Mouse (Mus musculus): ENCODE measurements at regions not wholly inside any gene's neighbourhood (a gene's known extent, or its start where the extent isn't known, plus 50 kb on each side); places are given as distances from the start of the nearest gene placed in this dataset.

DNA sequence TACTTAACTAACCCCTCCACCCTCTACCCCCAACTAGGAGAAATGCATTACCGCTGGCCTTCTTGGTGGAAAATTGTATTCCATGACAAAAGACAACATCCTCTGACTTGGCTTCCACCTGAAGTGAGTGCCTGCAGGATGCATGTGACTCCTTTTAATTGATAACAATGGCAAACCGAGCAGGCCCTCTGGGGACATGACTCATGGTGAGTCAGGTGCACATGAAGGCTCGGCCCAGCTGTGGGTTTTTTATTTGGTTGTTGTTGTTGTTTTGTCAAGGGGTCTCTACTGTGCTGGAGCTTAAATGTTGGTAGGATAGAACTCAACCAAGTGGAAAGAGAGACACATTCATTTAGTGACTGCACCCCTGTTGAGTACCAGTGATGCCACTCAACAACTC, 109.2 kb upstream of the Cxcr4 start:
- H3K27me3 ChIP-seq (replicated peaks) = no peaks in the 10 kb centered on the region
- no peak overlapping the region for H3K27ac ChIP-seq
- no peaks in the 10 kb centered on the region for H3K36me3 ChIP-seq
- H3K9ac ChIP-seq = no peak overlapping the region
- ATAC-seq = no peak
- H3K4me2 ChIP-seq = no peak overlapping the region
- H3K4me1 ChIP-seq = no peaks in the 10 kb centered on the region
- H3K9me3 ChIP-seq (replicated peaks) = no peaks in the 10 kb centered on the region
- WGBS (ENCODE audit: insufficient replicate concordance) = 59% methylated on average over 3 of the region's 3 CpGs
- H3K4me3 ChIP-seq = no peak overlapping the region

GRCm38 (mm10) chr1:128697962-128698361, 105.9 kb upstream of the Cxcr4 start:
- Histone ChIP-seq H3K27me3 (replicated peaks) (no peaks in the 10 kb centered on the region), H3K9me3 (replicated peaks) (no peaks in the 10 kb centered on the region), H3K4me2 (no peak overlapping the region), H3K4me1 (no peaks in the 10 kb centered on the region), H3K4me3 (no peak overlapping the region), H3K27ac (no peak overlapping the region), H3K9ac (no peak overlapping the region), H3K36me3 (no peaks in the 10 kb centered on the region)
- no peak for ATAC-seq
- 45% methylated on average over 4 of the region's 4 CpGs for WGBS (ENCODE audit: insufficient replicate concordance)

- H3K9ac ChIP-seq = no peak overlapping the region
- H3K4me3 ChIP-seq = no peak overlapping the region
- no peak overlapping the region for H3K4me2 ChIP-seq
- H3K36me3 ChIP-seq = no peaks in the 10 kb centered on the region
- H3K27me3 ChIP-seq (replicated peaks) = no peaks in the 10 kb centered on the region
- no peaks in the 10 kb centered on the region for H3K9me3 ChIP-seq (replicated peaks)
- 48% methylated on average over 2 of the region's 2 CpGs for WGBS (ENCODE audit: insufficient replicate concordance)
- ATAC-seq = no peak
- H3K4me1 ChIP-seq = no peaks in the 10 kb centered on the region
- H3K27ac ChIP-seq = no peak overlapping the region
These were observed 103.8 kb upstream of the Cxcr4 start for GRCm38 (mm10) chr1:128695936-128696335.

GRCm38 (mm10) chr1:128692799-128693198, 100.7 kb upstream of the Cxcr4 start:
- Histone ChIP-seq H3K4me2 (no peak overlapping the region), H3K27ac (no peak overlapping the region), H3K4me3 (no peak overlapping the region), H3K9me3 (replicated peaks) (no peaks in the 10 kb centered on the region), H3K4me1 (no peaks in the 10 kb centered on the region), H3K9ac (no peak overlapping the region), H3K27me3 (replicated peaks) (no peaks in the 10 kb centered on the region), H3K36me3 (no peaks in the 10 kb centered on the region)
- no peak for ATAC-seq

- WGBS (ENCODE audit: insufficient replicate concordance) = 61% methylated on average over 8 of the region's 8 CpGs
- Histone ChIP-seq H3K36me3 (no peaks in the 10 kb centered on the region), H3K4me1 (no peaks in the 10 kb centered on the region), H3K4me2 (no peak overlapping the region), H3K27me3 (replicated peaks) (no peaks in the 10 kb centered on the region), H3K4me3 (no peak overlapping the region), H3K9me3 (replicated peaks) (no peaks in the 10 kb centered on the region), H3K27ac (no peak overlapping the region), H3K9ac (no peak overlapping the region)
- ATAC-seq = no peak
These were observed 100.2 kb upstream of the Cxcr4 start for GRCm38 (mm10) chr1:128692313-128692712.

- 57% methylated on average over 9 of the region's 9 CpGs for WGBS (ENCODE audit: insufficient replicate concordance)
- ATAC-seq = no peak
- Histone ChIP-seq H3K27ac (no peak overlapping the region), H3K4me2 (no peak overlapping the region), H3K27me3 (replicated peaks) (no peaks in the 10 kb centered on the region), H3K4me1 (no peaks in the 10 kb centered on the region), H3K4me3 (no peak overlapping the region), H3K9ac (no peak overlapping the region), H3K36me3 (no peaks in the 10 kb centered on the region), H3K9me3 (replicated peaks) (no peaks in the 10 kb centered on the region)
These were observed 95.3 kb upstream of the Cxcr4 start for GRCm38 (mm10) chr1:128687236-128687927.

GRCm38 (mm10) chr1:128685467-128686137, 93.5 kb upstream of the Cxcr4 start:
- Histone ChIP-seq H3K27ac (no peak overlapping the region), H3K4me3 (no peak overlapping the region), H3K27me3 (replicated peaks) (no peaks in the 10 kb centered on the region), H3K36me3 (no peaks in the 10 kb centered on the region), H3K4me2 (no peak overlapping the region), H3K9me3 (replicated peaks) (no peaks in the 10 kb centered on the region), H3K4me1 (no peaks in the 10 kb centered on the region), H3K9ac (no peak overlapping the region)
- ATAC-seq = no peak
- WGBS (ENCODE audit: insufficient replicate concordance) = 66% methylated on average over 8 of the region's 8 CpGs

- Histone ChIP-seq H3K9me3 (replicated peaks) (no peaks in the 10 kb centered on the region), H3K4me1 (no peaks in the 10 kb centered on the region), H3K4me2 (no peak overlapping the region), H3K27ac (no peak overlapping the region), H3K4me3 (no peak overlapping the region), H3K27me3 (replicated peaks) (peaks cover 2% of the 10 kb centered on the region; the same call in 1 of the 2 replicates), H3K36me3 (no peaks in the 10 kb centered on the region), H3K9ac (no peak overlapping the region)
- ATAC-seq = no peak
- 70% methylated on average over 8 of the region's 8 CpGs for WGBS (ENCODE audit: insufficient replicate concordance)
These were observed 90.8 kb upstream of the Cxcr4 start for GRCm38 (mm10) chr1:128682942-128683341.

DNA sequence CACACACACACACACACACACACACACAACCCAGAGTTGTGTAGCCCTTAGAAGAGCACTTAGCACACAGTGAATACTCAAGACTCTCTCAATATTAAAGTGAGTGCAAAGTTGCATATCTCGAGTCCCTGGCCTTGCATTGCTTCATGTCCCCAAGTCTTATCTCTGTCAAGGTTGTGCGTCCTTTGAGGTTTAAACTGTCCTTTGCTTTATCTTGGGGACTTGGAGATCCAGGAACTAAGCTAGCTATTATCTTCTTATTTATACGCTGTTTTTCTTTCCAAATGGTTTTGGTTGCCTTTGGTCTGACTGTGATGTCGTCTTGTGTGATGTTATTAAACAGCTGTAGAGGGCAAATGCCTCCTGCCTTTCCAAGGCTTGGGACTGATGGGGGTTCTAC, 89.2 kb upstream of the Cxcr4 start:
- H3K27ac ChIP-seq = no peak overlapping the region
- ATAC-seq = no peak
- no peaks in the 10 kb centered on the region for H3K9me3 ChIP-seq (replicated peaks)
- 26% methylated on average over 4 of the region's 4 CpGs for WGBS (ENCODE audit: insufficient replicate concordance)
- no peak overlapping the region for H3K4me3 ChIP-seq
- no peak overlapping the region for H3K9ac ChIP-seq
- H3K36me3 ChIP-seq = no peaks in the 10 kb centered on the region
- H3K4me1 ChIP-seq = no peaks in the 10 kb centered on the region
- H3K27me3 ChIP-seq (replicated peaks) = peaks cover 2% of the 10 kb centered on the region; the same call in 1 of the 2 replicates
- H3K4me2 ChIP-seq = no peak overlapping the region

DNA sequence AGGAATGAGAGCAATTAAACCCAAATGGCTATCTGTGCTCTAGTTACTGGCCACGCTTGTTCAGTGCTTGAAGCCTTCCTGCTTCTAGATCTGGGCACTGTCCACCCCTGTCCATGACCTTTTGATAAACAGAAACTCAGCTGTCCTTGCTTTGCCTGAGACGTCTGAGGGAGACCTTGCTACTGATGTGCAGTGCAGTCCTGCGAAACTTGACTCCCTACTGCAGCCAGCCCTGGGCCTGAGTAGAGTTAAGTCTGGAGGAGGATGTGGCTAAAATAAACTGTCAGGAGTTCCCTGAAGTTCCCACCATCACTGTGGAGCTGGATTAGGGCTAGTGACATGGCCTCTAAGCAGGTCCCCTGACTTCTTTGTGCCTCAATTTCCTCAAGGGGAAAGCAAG, 88.4 kb upstream of the Cxcr4 start:
- 35% methylated on average over 3 of the region's 3 CpGs for WGBS (ENCODE audit: insufficient replicate concordance)
- no peak overlapping the region for H3K4me3 ChIP-seq
- no peaks in the 10 kb centered on the region for H3K36me3 ChIP-seq
- H3K4me2 ChIP-seq = no peak overlapping the region
- no peak for ATAC-seq
- no peaks in the 10 kb centered on the region for H3K9me3 ChIP-seq (replicated peaks)
- no peak overlapping the region for H3K9ac ChIP-seq
- no peaks in the 10 kb centered on the region for H3K4me1 ChIP-seq
- H3K27ac ChIP-seq = no peak overlapping the region
- H3K27me3 ChIP-seq (replicated peaks) = peaks cover 2% of the 10 kb centered on the region; the same call in 1 of the 2 replicates

DNA sequence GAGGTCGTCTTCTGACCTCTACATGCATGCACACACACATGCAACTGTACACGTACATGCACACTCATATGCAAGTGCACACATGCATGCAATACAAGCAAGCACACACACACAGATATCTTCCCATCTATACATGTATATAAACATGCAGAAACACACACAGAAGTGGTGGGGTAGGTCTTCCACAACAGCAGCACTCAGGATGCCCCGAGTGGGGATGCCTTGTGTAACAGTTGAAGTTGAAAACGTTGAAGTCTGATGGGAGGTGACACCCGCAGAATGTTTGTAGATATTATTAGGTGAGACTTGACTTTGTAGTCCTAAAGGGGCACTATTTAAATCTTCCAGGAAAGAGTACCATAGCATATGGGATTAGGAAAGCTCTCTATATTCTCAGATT, 87.9 kb upstream of the Cxcr4 start:
- Histone ChIP-seq H3K36me3 (no peaks in the 10 kb centered on the region), H3K4me1 (no peaks in the 10 kb centered on the region), H3K27me3 (replicated peaks) (peaks cover 2% of the 10 kb centered on the region; the same call in 1 of the 2 replicates), H3K4me2 (no peak overlapping the region), H3K27ac (no peak overlapping the region), H3K4me3 (no peak overlapping the region), H3K9me3 (replicated peaks) (no peaks in the 10 kb centered on the region), H3K9ac (no peak overlapping the region)
- 62% methylated on average over 5 of the region's 5 CpGs for WGBS (ENCODE audit: insufficient replicate concordance)
- ATAC-seq = no peak

DNA sequence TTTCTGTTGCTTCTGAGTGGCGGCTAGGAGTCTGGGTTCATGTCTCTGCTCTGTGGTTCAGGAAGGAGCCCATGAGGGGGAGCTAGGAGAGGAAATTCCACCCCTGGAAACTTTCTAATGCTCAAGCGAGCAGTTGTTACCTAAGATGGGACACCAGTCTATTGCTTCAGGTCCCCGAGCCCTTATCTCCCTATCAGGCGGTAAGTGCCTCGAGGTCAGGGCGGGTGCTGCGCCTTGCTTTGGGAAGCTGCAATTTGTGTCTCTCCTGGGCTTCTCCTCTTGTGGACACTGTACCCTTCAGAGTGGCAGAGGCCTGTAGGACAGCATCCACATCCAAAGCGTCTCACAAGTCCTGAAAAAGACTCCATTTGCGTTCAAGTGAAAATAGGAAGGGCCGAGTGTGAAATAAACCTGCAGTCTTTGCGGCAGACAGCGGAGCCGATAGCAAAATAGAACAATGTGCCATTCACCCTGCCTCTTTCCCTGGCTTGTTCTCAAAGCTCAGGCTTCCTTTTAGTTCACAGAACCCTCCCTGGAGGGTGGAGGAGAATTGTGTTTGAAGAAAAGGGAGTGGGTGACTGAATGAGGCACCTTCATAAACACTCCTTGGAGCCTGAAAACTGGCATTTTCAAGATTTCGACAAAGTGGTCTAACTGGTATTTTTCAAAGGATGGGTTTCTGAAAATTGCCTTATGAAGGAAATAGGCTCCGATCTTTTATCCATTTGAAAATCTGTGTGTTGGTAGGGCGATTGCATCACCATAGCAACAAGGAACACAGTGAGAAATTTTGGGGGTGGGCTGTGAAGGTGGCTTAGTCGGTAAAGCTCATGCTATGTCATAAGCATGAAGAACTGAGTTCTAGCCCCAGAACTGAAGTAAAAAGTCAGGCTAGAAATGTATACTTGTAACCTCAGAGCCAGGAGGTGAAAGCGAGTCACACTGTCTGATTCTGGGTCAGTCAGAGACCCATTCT, 87.2 kb upstream of the Cxcr4 start:
- Histone ChIP-seq H3K36me3 (no peaks in the 10 kb centered on the region), H3K4me1 (no peaks in the 10 kb centered on the region), H3K4me3 (no peak overlapping the region), H3K27ac (no peak overlapping the region), H3K9ac (no peak overlapping the region), H3K27me3 (replicated peaks) (peaks cover 2% of the 10 kb centered on the region; the same call in 1 of the 2 replicates), H3K9me3 (replicated peaks) (no peaks in the 10 kb centered on the region), H3K4me2 (no peak overlapping the region)
- WGBS (ENCODE audit: insufficient replicate concordance) = 51% methylated on average over 18 of the region's 18 CpGs
- no peak for ATAC-seq

Data from liver, embryonic 12.5 days (tissue).